Mouse (Mus musculus) liver, embryonic 14.5 days (tissue): ENCODE results near the gene Ppip5k2. TPM values are rescaled to one million over a fixed set of nuclear protein-coding genes. Genes with fewer than 3 reads are reported as not detected.
A peak's percentile ranks its signal among the peaks of the same experiment; 100 is the strongest.

Source experiments
- ATAC-seq: fragments of 200-750 bp; cut with Nextera tagmentation; 2 replicates; pipeline ENCODE4 v1.8.0; 2017; ENCODE audit warnings: moderate number of reproducible peaks, mild to moderate bottlenecking, moderate library complexity; ENCODE audit not compliant: insufficient read depth
- DNase-seq, 3 experiments: peaks; one replicate each; pipeline ENCODE4 v3.0.0-alpha.2; 2012 to 2013; ENCODE audit warnings: low read depth in 3 of 3, low spot score in 3 of 3
- H3K27ac ChIP-seq: fragments of 300-500 bp; sonication (generic); 2 replicates; pipeline ENCODE4 v1.5.1; 2014; ENCODE audit warnings: moderate library complexity, mild to moderate bottlenecking, control low read depth, inconsistent platforms
- H3K27me3 ChIP-seq: fragments of 300-500 bp; sonication (generic); 2 replicates; pipeline ENCODE4 v1.6.1; 2014; ENCODE audit warnings: mild to moderate bottlenecking, low read length, moderate library complexity; ENCODE audit not compliant: control insufficient read depth, insufficient read depth
- H3K36me3 ChIP-seq: fragments of 300-500 bp; sonication (generic); replicated peaks from 2 replicates; pipeline ENCODE4 v1.6.1; 2014; ENCODE audit warnings: low read depth; ENCODE audit not compliant: control insufficient read depth, insufficient read depth
- H3K4me1 ChIP-seq, 2 experiments: fragments of 200-500 bp in 1 of 2; fragments of 300-500 bp in 1 of 2; sonication (generic) in 1 of 2; replicated peaks; 2 replicates each; pipeline ENCODE4 v1.6.1; 2012 to 2014; ENCODE audit warnings: antibody characterized with exemption in 1 of 2, inconsistent platforms in 1 of 2, low read length in 1 of 2; ENCODE audit not compliant: control insufficient read depth in 2 of 2, insufficient read depth in 2 of 2
- H3K4me2 ChIP-seq: fragments of 300-500 bp; sonication (generic); 2 replicates; pipeline ENCODE4 v1.6.1; 2014; ENCODE audit warnings: low read depth, mild to moderate bottlenecking, control low read depth, moderate library complexity
- H3K4me3 ChIP-seq, 2 experiments: fragments of 200-500 bp in 1 of 2; fragments of 300-500 bp in 1 of 2; sonication (generic) in 1 of 2; 2 replicates each; pipeline ENCODE4 v1.5.1; 2012 to 2014; ENCODE audit warnings: low read depth in 2 of 2, low read length in 2 of 2, mild to moderate bottlenecking in 2 of 2, control low read depth in 1 of 2, inconsistent platforms in 1 of 2, moderate library complexity in 1 of 2; ENCODE audit not compliant: insufficient read depth in 1 of 2
- H3K9ac ChIP-seq: fragments of 300-500 bp; sonication (generic); replicated peaks from 2 replicates; pipeline ENCODE4 v1.6.1; 2014; ENCODE audit warnings: mild to moderate bottlenecking, control low read depth, moderate library complexity
- H3K9me3 ChIP-seq: fragments of 300-500 bp; sonication (generic); 2 replicates; pipeline ENCODE4 v1.6.1; 2016; ENCODE audit warnings: low read length, mixed read lengths; ENCODE audit not compliant: control insufficient read depth
- CTCF ChIP-seq: IDR thresholded peaks from 2 replicates; pipeline ENCODE4 v1.5.1; 2016; ENCODE audit warnings: antibody characterized with exemption, low read depth, control low read depth
- EP300 ChIP-seq: IDR thresholded peaks from 2 replicates; pipeline ENCODE4 v1.6.1; 2016; ENCODE audit warnings: antibody characterized with exemption, low read depth
- WGBS: fragments of 180-500 bp; shearing (Covaris S2); extraction: QIAGEN DNeasy Blood & Tissue Kit; methylation state at CpG from one replicate; pipeline ENCODE4 v1.1.7; 2014; ENCODE audit not compliant: insufficient replicate concordance; 5-methylcytosine and 5-hydroxymethylcytosine counted together
- polyA plus RNA-seq, 2 experiments: library from polyadenylated mRNA; depleted of rRNA in 1 of 2; stranded (reverse) in 1 of 2; unstranded in 1 of 2; fragments of >200 nt; fragmentation: Nextera tagmentation in 1 of 2; extraction: Ambion mirVana in 1 of 2; gene quantifications; 2 replicates each; pipeline versions ENCODE4 v1.2.1 to v1.2.3; 2012 to 2014

Ppip5k2 gene
- polyA plus RNA-seq, 2 experiments = 7.3 to 10.4 TPM

DNA sequence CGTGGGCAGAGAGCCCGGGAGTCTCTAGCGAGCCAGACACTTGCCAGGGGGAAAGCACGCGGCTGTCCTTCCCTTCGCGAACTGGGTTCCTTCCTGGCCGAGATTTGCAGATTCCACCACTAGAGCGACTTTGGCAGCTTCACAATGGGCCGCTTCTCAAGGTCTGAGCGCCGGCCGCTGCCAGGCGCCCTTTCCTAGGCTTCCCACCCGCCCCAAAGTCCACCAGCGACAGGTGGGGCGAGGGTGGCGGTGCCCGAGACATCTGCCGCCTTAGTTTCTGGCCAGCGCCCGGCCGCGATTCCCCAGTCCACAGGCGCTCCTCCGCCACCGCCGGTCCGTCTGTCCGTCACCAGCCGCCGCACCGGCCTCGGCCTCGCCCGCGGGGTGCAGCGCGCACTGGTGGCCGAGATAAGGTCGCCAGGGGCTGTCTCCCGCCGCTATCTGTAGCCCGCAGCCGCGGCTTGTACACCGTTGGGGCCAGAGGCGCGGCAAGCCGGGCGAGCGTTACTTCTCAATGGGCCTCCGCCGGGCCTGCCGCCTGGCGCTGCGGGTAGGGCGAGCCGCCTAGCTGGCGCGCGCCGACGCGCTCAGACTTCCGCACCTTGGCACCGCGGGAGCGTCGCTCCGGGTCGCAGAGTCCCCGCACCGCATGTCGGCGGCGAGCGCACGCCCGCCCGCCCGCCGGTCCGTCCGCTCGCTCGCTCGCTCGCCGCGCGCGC, 109.4 kb downstream of the Ppip5k2 start:
- TF ChIP-seq CTCF (peak; percentile 43), EP300 (peak; percentile 94)
- under 1% methylated on average over 71 of the region's 93 CpGs for WGBS
- Histone ChIP-seq H3K4me1 (peaks cover 26 to 28% of the 10 kb centered on the region in 2 experiments), H3K9me3 (no peaks in the 10 kb centered on the region), H3K9ac (peak overlapping the region; percentile 93), H3K27ac (peak overlapping the region; percentile 88), H3K4me2 (peak overlapping the region; percentile 76), H3K4me3 (peak overlapping the region; percentile 74 to 84), H3K27me3 (no peaks in the 10 kb centered on the region), H3K36me3 (no peaks in the 10 kb centered on the region; the same call in 1 of the 2 replicates)
- DNase-seq = peak; percentile 90 to 93 (median 90)
- peak; percentile 88 for ATAC-seq

DNA sequence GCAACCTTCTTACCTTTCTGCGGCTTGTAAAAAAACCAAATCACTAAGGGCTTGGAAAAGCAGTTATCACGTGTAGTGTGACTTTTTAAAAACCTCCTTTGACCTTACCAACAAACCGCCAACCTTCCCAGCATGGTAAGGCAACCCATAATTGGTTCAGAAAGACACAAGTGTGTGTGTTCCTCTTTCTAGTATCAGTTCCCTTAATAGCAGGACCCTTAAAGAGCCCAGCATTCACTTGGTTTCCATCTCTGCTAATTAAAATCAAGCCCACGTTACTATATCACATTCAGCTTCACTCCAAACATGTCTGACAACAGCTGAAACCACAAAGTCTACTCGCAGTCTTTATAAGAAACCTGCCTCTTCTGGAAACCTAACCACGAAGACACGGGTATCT, 110.8 kb downstream of the Ppip5k2 start:
- peak overlapping the region; percentile 93 for H3K9ac ChIP-seq
- DNase-seq = no peak
- H3K27ac ChIP-seq = peak overlapping the region; percentile 9; the same call in 1 of the 2 replicates
- ATAC-seq = no peak
- peak overlapping the region; percentile 74 to 84 for H3K4me3 ChIP-seq
- H3K9me3 ChIP-seq = no peaks in the 10 kb centered on the region
- 28% methylated on average over 7 of the region's 7 CpGs for WGBS
- H3K36me3 ChIP-seq = no peaks in the 10 kb centered on the region; the same call in none of the 2 replicates
- H3K4me1 ChIP-seq = peaks cover 31 to 32% of the 10 kb centered on the region in 2 experiments
- peak overlapping the region; percentile 76 for H3K4me2 ChIP-seq
- TF ChIP-seq CTCF = no peak
- no peak for TF ChIP-seq EP300
- H3K27me3 ChIP-seq = no peaks in the 10 kb centered on the region

DNA sequence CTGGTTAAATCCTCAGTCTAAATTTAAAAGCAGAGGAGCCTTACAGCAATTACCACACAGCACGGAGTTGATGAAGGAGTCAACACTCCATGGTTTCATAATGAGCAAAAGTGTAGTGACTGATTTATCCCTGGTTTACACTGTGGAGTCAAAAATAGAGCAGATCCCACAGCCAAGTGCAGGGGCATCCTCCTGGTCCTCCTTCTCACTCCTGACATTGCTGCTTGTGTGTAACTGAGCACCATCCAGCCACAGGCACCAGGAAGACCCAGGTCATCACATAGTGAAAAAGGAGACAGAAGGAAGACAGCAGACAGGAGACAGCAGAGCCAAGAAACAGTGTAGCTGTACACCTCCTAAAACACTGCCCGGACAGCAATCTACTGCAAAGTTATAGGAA, 112.4 kb downstream of the Ppip5k2 start:
- Histone ChIP-seq H3K27me3 (no peaks in the 10 kb centered on the region), H3K4me3 (peak overlapping the region; percentile 38 to 84; a peak in 3 of 4 replicates), H3K4me1 (peaks cover 31 to 32% of the 10 kb centered on the region in 2 experiments), H3K27ac (no peak overlapping the region), H3K36me3 (peaks cover 12% of the 10 kb centered on the region), H3K9ac (0 out of 2 replicates have a peak overlapping the region, but pooled peaks have one; percentile 21), H3K4me2 (peak overlapping the region; percentile 76), H3K9me3 (no peaks in the 10 kb centered on the region)
- DNase-seq (no peak), ATAC-seq (no peak)
- TF ChIP-seq EP300 (no peak), CTCF (no peak)
- WGBS = 76% methylated on average over 2 of the region's 2 CpGs

DNA sequence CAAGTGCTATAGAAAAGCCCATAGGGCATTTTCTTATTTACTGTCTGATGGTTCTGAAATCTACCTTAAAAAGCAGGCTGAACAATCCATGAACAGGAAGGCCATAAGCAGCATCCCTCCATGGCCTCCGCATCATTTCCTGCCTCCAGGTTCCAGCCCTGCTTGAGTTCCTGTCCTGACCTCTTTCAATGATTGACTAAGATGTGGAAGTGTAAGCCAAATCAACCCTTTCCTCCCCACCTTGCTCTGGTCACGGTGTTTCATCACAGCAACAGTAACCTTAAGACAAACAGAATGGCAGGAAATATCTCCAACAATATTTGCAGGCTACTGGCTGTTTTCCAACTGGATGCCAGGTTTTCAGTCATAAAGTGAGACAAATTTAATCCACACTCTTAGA, 113.0 kb downstream of the Ppip5k2 start:
- H3K4me3 ChIP-seq = peak overlapping the region; percentile 4 to 84; a peak in 2 of 4 replicates
- no peaks in the 10 kb centered on the region for H3K9me3 ChIP-seq
- H3K4me1 ChIP-seq = peaks cover 27 to 28% of the 10 kb centered on the region in 2 experiments
- no peak overlapping the region for H3K27ac ChIP-seq
- H3K9ac ChIP-seq = peak overlapping the region; percentile 19; the same call in 1 of the 2 replicates
- peaks cover 18% of the 10 kb centered on the region for H3K36me3 ChIP-seq
- TF ChIP-seq CTCF (no peak), EP300 (no peak)
- WGBS = 49% methylated on average over 2 of the region's 2 CpGs
- DNase-seq (no peak), ATAC-seq (no peak)
- peak overlapping the region; percentile 76 for H3K4me2 ChIP-seq
- no peaks in the 10 kb centered on the region for H3K27me3 ChIP-seq

Other genes with a start within 250 kb of the Ppip5k2 start
- 29.7 and 33.8 TPM in 2 replicates for gene D1Ertd622e, start 108.3 kb downstream of the Ppip5k2 start, polyA plus RNA-seq (2012; rRNA removed)
- 48.9 and 53.5 TPM in 2 replicates for gene D1Ertd622e, start 108.3 kb downstream of the Ppip5k2 start, polyA plus RNA-seq (2014; fragmentation: Nextera tagmentation; extraction: Ambion mirVana)
- gene Gin1, start 239 bp downstream of the Ppip5k2 start, polyA plus RNA-seq (2012; rRNA removed) = 3.8 and 5.4 TPM in 2 replicates
- gene Gin1, start 239 bp downstream of the Ppip5k2 start, polyA plus RNA-seq (2014; fragmentation: Nextera tagmentation; extraction: Ambion mirVana) = 11.9 and 13.0 TPM in 2 replicates